Mouse (Mus musculus) cerebellum, adult (tissue): ENCODE results near the gene Lhfpl3.
A peak's percentile ranks its signal among the peaks of the same experiment; 100 is the strongest.

Experiments
- ATAC-seq: cut with Nextera tagmentation; 2 replicates; pipeline ENCODE4 v1.9.2; 2017; ENCODE audit warnings: mild to moderate bottlenecking, moderate library complexity, mixed read lengths; ENCODE audit not compliant: insufficient number of reproducible peaks, low FRiP score, low TSS enrichment

Lhfpl3 gene

GRCm38 (mm10) chr5:23114249-23114648 lies 368.4 kb downstream of the Lhfpl3 start:
- ATAC-seq, result no peak

GRCm38 (mm10) chr5:23126851-23127250 lies 381.0 kb downstream of the Lhfpl3 start:
- 0 out of 2 replicates have a peak, but pooled peaks have one; percentile 52 for ATAC-seq

- ATAC-seq, result no peak
Measured at GRCm38 (mm10) chr5:23140183-23140921, 394.5 kb downstream of the Lhfpl3 start.

- ATAC-seq, result no peak
Measured at GRCm38 (mm10) chr5:23153210-23153609, 407.4 kb downstream of the Lhfpl3 start.

GRCm38 (mm10) chr5:23154439-23154838 lies 408.6 kb downstream of the Lhfpl3 start:
- ATAC-seq, result no peak

- ATAC-seq, result no peak
Measured at GRCm38 (mm10) chr5:23165947-23166350, 420.1 kb downstream of the Lhfpl3 start.

- ATAC-seq, result no peak
Measured at GRCm38 (mm10) chr5:23166658-23167057, 420.8 kb downstream of the Lhfpl3 start.

- no peak for ATAC-seq
Measured at GRCm38 (mm10) chr5:23189633-23190032, 443.8 kb downstream of the Lhfpl3 start.

GRCm38 (mm10) chr5:23196879-23197278 lies 451.0 kb downstream of the Lhfpl3 start:
- ATAC-seq, result no peak

GRCm38 (mm10) chr5:23213086-23213485 lies 467.2 kb downstream of the Lhfpl3 start:
- no peak for ATAC-seq

GRCm38 (mm10) chr5:23214646-23215045 lies 468.8 kb downstream of the Lhfpl3 start:
- ATAC-seq, result no peak

- no peak for ATAC-seq
Measured at GRCm38 (mm10) chr5:23219655-23220054, 473.8 kb downstream of the Lhfpl3 start.

GRCm38 (mm10) chr5:23224759-23225536 lies 479.1 kb downstream of the Lhfpl3 start:
- peak; percentile 60 for ATAC-seq

- peak; percentile 40; the same call in 1 of the 2 replicates for ATAC-seq
Measured at GRCm38 (mm10) chr5:23225621-23226020, 479.8 kb downstream of the Lhfpl3 start.

GRCm38 (mm10) chr5:23226753-23227152 lies 480.9 kb downstream of the Lhfpl3 start:
- no peak for ATAC-seq

GRCm38 (mm10) chr5:23246974-23247373 lies 501.1 kb downstream of the Lhfpl3 start:
- ATAC-seq, result no peak; the same call in 1 of the 2 replicates

GRCm38 (mm10) chr5:23247784-23248183 lies 501.9 kb downstream of the Lhfpl3 start:
- no peak for ATAC-seq

GRCm38 (mm10) chr5:23248303-23248702 lies 502.4 kb downstream of the Lhfpl3 start:
- ATAC-seq, result no peak

GRCm38 (mm10) chr5:23249896-23250875 lies 504.3 kb downstream of the Lhfpl3 start:
- no peak for ATAC-seq

GRCm38 (mm10) chr5:23251462-23252224 lies 505.8 kb downstream of the Lhfpl3 start:
- no peak for ATAC-seq
